Mouse (Mus musculus): ENCODE results near the gene Rpl7a. TPM values are rescaled to one million over a fixed set of nuclear protein-coding genes. Genes with fewer than 3 reads are reported as not detected.

Rpl7a gene
- total RNA-seq, 2 experiments from 2014 or later = 255 to 280 TPM

GRCm38 (mm10) chr2:26941539-26941938 lies 31.0 kb downstream of the Rpl7a start:
- intact Hi-C loops (cut with DNase I) = no loop called here
- no peak for DNase-seq (ENCODE audit: low spot score in 2 of 2)

DNA sequence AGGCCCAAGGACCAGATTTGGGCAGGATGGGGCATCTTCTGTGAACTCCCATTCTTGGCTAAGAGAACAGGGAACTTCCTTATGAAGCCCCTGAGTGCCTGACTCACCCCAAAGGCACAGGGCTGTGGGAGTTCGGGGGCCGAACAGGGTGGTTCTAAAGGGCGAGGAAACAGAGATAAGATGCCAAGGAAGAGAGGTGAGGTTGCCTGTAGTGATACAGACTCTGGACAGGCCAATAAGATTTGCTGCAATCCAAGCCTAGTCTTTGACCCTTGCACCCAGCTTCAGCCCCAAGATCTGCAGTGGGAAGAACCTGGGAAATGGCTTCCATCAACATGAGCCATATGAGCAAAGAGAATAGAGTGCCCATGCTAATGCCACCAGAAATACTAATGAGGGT lies 32.7 kb downstream of the Rpl7a start:
- DNase-seq (ENCODE audit: low spot score in 2 of 2) = no peak
- intact Hi-C loops (cut with DNase I) = no loop called here

DNA sequence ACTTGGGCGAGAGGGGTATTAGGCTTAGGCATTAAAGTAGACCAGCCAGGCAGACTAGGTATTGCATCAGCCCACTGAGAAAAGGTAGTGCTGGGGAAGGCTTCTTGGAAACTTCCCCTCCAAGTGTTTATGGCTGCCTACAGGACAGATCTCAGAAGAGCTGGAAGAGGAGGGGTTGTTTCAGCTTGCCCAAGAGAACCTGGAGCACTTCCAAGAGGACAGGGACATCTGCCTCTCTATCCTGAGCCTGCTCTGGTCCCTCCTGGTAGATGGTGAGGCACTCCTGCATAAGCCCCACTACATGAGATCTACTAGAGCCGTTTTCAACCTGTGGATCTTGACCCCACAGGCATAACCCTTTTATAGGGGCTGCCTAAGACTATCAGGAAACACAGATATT lies 39.8 kb downstream of the Rpl7a start:
- intact Hi-C loops (cut with DNase I) = no loop called here
- DNase-seq (ENCODE audit: low spot score in 2 of 2) = no peak

DNA sequence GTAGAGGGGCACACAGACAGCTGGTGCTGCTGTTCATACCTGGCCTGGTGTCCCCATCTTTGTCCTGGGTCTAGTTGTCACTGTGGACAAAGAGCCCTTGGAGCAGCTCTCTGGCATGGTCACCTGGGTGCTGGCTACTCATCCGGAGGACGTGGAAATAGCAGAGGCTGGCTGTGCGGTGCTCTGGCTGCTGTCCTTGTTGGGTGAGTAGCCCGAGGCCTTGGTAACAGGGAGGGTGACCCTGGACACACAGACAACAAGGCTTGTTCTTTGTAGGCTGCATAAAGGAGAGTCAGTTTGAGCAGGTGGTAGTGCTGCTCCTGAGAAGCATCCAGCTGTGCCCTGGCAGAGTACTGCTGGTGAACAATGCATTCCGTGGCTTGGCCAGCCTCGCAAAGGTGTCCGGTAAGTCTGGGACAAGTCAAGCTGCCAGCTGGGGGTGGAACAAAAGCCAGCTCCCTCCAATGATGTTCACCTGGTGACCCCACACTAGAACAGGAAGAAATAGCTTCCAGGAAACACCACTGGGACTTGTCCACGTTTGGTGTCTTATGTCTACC lies 40.9 kb downstream of the Rpl7a start:
- no peak for DNase-seq (ENCODE audit: low spot score in 2 of 2)
- intact Hi-C loops (cut with DNase I) = no loop called here

DNA sequence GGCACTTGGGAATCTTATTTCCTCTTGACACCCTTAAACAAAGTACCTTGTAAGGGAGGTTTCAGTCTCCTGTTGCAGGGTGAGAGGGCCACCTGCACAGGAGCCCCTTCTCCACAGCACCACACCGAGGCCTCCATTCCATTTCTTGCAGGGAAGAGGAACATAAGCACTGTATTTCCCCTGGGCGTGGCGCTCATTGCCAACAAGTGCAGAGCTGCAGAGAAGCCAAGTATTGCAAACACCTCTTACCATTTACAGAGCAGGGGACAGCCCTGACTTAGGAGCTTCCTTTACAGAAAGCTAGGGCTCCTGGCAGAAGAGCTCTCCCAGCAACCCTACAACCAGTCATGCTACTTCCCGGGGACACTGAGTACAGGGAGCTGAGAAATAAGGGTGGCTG lies 41.6 kb downstream of the Rpl7a start:
- intact Hi-C loops (cut with DNase I) = no loop called here
- DNase-seq (ENCODE audit: low spot score in 2 of 2) = no peak

- no peak for DNase-seq (ENCODE audit: low spot score in 2 of 2)
- intact Hi-C loops (cut with DNase I) = no loop called here
Measured at GRCm38 (mm10) chr2:26952866-26953265, 42.3 kb downstream of the Rpl7a start.

DNA sequence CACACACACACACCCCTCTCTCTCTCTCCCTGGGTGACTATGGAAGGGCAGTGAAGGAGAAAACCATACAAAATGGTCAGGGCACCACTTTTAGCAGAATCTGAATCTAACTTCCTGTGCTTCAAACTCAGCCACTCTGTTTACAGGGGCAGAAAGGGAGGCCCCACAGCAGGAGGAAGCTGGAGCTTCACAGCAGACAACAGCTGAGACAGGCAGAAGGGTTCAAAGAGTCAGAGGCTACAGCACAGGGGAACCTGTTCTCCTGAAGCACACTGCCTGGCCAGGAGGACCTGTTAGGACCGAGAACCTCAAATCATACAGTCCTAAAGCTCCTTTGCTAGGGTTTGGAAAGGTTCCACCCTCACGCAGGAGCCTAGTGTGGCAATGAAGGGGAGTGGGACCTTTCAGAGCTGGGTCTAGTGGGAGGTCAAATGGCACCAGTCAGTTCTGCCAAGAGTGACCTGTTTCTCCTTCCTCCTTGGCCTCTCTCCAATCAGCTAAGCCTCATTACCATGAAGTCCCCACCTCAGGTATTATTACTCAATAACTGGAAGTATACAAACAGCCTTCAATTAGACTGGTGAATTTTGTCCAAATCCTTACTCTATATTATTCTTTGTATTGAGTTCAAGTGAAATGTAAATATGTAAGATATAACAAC lies 44.3 kb downstream of the Rpl7a start:
- DNase-seq (ENCODE audit: low spot score in 2 of 2) = no peak
- intact Hi-C loops (cut with DNase I) = no loop called here

DNA sequence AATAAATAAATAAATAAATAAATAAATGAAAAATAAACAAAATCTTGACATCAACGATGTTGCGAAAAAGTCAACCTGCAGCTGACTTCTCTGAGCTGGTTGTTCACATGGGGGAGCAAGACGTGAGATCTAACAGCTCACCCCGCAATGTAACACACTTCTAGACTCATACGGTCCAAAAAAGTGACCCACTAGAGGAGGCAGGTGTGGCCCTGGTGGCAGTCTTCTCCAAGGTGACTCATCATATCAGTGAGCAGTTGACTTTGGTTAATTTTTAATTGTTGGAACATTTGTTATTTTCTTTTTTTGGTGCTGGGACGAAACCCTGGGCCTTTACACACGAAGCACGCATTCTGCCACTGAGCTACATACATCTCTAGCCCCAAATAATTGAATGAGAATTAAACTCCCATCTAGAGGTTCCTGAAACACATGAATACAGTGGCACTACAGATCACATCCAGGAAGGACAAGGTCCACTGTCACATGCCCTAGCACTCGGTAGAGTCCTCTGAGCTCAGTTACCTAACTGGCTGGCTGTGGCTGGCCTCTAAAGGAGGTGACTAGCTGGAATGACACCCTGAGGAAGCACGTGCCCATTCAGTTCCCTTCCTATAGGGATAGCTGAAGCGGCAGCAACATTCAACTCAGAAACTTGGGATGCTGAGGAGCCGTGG lies 46.4 kb downstream of the Rpl7a start:
- no peak for DNase-seq (ENCODE audit: low spot score in 2 of 2)
- intact Hi-C loops (cut with DNase I) = no loop called here

GRCm38 (mm10) chr2:26957488-26957859 lies 46.9 kb downstream of the Rpl7a start:
- no peak for DNase-seq (ENCODE audit: low spot score in 2 of 2)
- intact Hi-C loops (cut with DNase I) = no loop called here

DNA sequence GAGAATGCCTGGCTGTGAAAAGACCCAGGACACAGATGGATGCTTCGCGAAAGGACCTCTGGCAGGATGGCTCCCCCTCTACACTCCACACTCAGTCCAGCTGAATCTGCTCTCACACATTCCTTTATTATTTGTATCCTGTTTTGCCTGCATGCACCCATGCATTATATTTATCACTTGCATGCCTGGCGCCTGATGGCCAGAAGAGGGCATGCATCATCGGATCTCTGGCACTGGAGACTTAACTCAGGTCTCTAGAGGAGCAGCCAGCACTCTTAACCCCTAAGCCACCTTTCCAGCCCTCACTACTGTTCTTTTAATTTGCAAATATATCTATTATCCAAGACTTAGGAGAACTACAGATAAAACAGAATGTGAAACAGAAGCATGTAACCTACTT lies 50.2 kb downstream of the Rpl7a start:
- peak in 1 of 2 experiments; percentile 28 for DNase-seq (ENCODE audit: low spot score in 2 of 2)
- intact Hi-C loops (cut with DNase I) = loop anchor here (5.0 kb wide), 1 partner anchor 43 kb away; the partner anchor contains the start of genes Surf1 and Surf2

Other genes starting within 250 kb of the Rpl7a start
- gene Lcn4, start 239.5 kb upstream of the Rpl7a start, total RNA-seq (2021) = not detected
- gene Abo, start 45.8 kb upstream of the Rpl7a start, total RNA-seq (2021) = not detected
- 10 to 100 TPM; 26.4 to 27.5 TPM for gene Surf6, start 7.9 kb upstream of the Rpl7a start, total RNA-seq (2021)
- gene Med22, start 87 bp upstream of the Rpl7a start, total RNA-seq (2021) = 10 to 100 TPM; 45.2 to 46.5 TPM
- gene Surf2, start 5.6 kb downstream of the Rpl7a start, total RNA-seq (2021) = 10 to 100 TPM; 30.8 to 38.9 TPM
- gene Surf1, start 5.8 kb downstream of the Rpl7a start, total RNA-seq (2021) = 10 to 100 TPM; 82.5 to 87.3 TPM
- 10 to 100 TPM; 59.8 to 60.8 TPM for gene Surf4, start 23.2 kb downstream of the Rpl7a start, total RNA-seq (2021)
- gene Stkld1, start 23.3 kb downstream of the Rpl7a start, total RNA-seq (2021) = under 1 TPM; 0.15 TPM
- 10 to 100 TPM; 49.8 to 58.4 TPM for gene Rexo4, start 53.6 kb downstream of the Rpl7a start, total RNA-seq (2021)
- 1 to 10 TPM; 2.0 to 2.7 TPM for gene Adamts13, start 62.7 kb downstream of the Rpl7a start, total RNA-seq (2021)
- 10 to 100 TPM; 50.4 to 51.0 TPM for gene Cacfd1, start 99.2 kb downstream of the Rpl7a start, total RNA-seq (2021)
- 10 to 100 TPM; 44.8 to 49.1 TPM for gene Slc2a6, start 117.2 kb downstream of the Rpl7a start, total RNA-seq (2021)
- 1 to 10 TPM in 1 of 2 experiments, under 1 TPM in 1; 0.92 to 1.1 TPM for gene Mymk, start 161.4 kb downstream of the Rpl7a start, total RNA-seq (2021)
- gene Adamtsl2, start 168.6 kb downstream of the Rpl7a start, total RNA-seq (2021) = 10 to 100 TPM; 27.4 to 29.3 TPM
- 100 to 1,000 TPM; 142 to 143 TPM for gene Fam163b, start 231.7 kb downstream of the Rpl7a start, total RNA-seq (2021)